Mouse (Mus musculus) v-Abl transformed pro-B cells (cell line): ENCODE results near the gene St5.

ENCODE experiments used
- in situ Hi-C, 2 experiments: fragments of 400-800 bp; cut with MboI; formaldehyde crosslinking; loops; one replicate each; pipeline ENCODE4 v1.15.1; 2025; ENCODE audit not compliant: unreplicated experiment in 2 of 2

St5 gene

DNA sequence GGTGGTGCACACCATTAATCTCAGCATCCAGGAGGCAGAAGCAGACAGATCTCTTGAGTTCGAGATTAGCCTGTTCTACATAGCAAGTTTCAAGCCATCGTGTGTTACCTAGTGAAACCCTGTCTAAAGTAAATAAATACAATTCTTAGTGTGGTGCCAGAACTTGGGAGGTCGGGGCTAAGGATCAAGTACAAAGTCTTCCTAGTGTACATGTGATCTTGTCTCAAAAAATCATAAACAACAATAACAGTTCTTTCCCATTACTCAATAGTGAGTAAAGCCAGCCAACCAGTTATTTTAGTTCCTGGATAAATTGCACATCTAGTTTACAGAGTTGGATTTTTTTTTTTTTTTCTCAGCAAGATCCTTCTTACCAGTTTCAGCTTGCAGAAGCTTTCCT, 1.1 kb upstream of the St5 start:
- in situ Hi-C loops = loop anchor here (10.0 to 25.0 kb wide), 5 partner anchors 380 to 1083 kb away; partner anchors contain the start of gene Adm (in 1 of the 2)

DNA sequence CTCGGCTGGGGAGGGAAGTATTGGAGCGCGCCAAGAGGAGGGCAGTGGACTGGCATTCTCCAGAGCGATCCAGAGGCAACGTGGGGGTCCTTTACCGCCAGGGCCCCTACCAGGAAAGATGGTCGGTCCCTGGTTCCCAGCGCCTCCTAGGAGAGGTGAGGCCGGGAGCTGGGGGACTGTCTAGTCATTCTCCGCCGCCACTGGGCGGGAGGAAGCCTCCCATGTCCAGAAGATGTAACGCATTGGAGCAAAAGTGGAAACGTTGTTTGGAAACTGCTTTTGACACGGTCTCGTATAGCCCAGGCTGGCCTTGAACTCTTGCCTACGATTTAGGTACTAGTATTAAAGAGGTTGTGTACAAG, 592 bp upstream of the St5 start:
- in situ Hi-C loops = loop anchor here (10.0 to 25.0 kb wide), 5 partner anchors 381 to 1083 kb away; partner anchors contain the start of gene Adm (in 1 of the 2)

DNA sequence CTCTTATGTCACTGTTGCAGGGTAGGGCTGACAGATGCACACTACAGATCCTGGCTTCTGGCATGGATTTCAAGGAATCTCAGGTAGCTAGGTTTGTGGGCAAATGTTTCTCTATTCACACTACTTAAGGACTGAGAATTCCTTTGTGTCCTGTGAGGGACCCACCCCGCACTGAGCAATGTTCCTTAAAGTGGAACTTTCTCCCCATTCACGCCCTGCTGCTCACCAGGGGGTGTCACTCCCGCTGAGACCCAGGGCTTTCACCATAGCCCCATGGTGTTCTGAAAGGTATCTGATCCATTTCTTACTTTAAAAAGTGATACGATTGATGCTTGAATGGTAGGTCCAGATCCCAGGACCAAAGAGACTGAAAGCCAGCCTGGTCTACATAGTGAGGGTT, 684 bp downstream of the St5 start:
- in situ Hi-C loops = loop anchor here (10.0 to 25.0 kb wide), 5 partner anchors 382 to 1085 kb away; partner anchors contain the start of gene Adm (in 1 of the 2)

DNA sequence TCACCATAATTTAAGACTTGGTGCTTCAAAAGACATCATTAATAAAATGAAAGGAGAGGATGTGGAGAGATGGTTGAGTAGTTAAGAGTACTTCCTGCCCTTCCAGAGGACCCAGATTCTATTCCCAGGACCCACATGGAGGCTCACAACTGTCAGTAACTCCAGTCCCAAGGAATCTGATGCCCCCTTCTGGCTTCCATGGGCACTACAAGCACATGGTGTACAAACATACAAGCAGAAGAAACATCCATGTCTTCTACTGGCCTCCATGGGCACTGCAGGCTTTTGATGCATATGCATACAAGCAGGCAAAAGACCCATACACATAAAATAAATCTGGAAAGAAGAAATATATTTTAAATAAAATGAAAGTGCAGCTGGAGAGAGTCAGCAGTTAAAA, 3.2 kb downstream of the St5 start:
- in situ Hi-C loops = loop anchor here (10.0 to 25.0 kb wide), 5 partner anchors 385 to 1087 kb away; partner anchors contain the start of gene Adm (in 1 of the 2)

DNA sequence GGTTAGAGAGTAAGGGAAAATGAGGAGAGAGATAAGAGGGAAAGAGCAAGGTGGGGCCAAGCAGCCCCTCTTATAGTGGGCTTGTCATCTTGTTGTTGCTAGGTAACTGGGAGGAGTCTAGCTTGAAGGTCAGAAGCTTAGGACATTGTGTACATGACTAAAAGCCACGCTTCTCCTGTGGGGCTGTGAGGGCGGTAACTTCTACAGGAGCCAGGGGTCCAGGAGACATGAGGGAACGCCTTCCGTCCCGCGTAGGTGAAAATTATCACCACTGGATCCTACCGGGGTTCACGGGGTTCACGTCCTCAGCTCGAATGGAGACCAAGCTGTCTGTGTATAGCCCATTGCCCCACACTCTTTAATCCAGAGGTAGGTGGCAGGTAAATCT, 8.1 kb downstream of the St5 start:
- in situ Hi-C loops = no loop called here

DNA sequence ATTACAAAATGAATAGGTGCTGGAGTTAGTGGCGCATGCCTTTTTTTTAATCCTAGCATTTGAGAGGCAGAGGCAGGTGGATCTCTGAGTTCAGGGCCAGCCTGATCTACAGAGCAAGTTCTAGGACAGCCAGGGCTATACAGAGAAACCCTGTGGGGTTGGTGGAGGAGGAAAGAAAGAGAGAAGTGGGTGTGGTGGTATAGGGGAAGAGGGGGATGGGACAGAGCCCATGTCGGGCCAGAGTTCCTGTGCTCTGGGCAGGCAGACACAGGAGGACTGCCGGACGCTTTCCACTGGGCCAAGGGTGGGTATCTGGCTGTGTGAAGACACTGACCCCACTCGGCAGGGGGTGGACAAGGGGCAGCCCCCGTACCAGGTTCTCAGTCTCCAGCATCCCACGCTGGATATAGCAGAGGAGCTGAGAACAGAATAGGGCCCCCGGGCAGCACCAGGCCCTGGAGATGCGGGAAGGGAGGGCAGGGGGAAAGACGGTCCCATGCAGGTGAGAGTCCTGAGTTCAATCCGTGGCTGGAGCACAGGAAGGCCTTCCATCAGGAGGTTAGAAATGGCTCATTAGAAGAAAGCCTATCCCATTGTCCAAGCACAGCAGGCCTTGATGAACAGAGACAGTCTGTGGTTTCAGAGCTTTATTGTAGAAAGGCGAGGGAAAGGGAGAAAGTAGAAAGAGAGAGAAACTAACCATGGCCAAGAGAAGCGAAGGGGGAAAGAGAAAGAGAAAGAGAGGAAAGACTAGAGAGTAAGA, 8.6 kb downstream of the St5 start:
- in situ Hi-C loops = no loop called here

DNA sequence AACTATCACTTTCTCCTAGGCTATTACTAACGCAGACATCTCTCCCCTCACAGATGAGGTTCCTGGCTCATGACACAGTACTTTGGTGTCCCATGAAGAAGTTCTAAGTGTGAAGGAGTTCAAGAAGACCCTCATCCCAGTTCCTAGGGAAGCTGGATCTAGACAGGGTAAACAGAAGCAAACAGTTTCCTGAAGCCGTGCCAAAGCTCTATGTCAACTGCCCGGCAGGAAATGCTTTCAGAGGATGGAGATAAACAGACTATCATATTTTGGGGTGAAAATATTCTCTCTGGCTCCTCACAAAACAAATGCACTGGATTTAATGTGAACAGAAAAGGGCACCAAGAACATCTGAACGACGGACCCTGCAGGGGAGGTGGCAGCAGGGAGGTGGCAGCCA, 12.4 kb downstream of the St5 start:
- in situ Hi-C loops = no loop called here

DNA sequence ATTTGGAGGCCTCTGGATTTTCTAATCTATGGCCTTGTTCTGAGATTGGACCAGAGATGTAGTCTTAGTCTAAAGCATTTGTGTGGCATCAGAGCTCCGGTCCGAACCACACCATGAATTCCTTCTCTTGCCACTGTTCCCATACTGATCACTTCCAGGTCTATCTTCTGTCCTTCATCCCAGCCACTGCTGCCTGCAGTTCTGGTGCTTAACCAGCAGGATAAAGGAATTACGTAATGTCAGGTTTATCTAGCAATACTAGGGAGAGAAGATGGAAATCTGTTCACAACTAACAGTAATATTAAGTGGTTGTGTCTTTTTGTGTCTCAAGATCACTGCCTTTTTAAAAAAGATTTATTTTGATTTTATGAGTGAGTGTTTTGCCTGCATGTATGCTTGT, 13.3 kb downstream of the St5 start:
- in situ Hi-C loops = no loop called here

DNA sequence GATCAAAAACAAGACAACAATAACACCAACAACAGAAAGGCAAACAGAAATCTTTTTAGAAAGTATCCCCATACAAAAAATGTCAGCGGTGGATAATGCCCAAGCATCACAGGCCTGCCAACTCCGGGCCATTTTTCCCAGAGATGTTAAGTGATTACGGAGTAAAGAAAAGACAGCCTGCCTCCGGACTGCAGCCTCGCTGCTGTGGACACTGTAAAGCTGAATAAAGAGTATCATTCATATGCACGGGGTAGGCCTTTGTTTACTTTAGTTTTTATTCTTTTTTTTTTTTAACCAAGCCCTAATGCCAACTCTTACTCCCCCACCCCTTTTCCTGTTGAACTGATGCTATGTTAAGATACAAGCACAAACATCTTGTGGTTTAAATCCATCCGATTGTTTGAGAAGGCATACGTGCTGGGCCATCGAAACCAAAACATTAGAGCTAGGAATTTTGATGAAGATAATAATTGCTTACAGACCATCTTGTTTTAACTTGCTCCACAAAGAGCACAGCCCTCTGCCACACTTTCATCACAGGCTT, 16.7 kb downstream of the St5 start:
- in situ Hi-C loops = loop anchor here in 1 of 2 experiments (10.0 kb wide), 1 partner anchor 152 kb away; no protein-coding TSS in a partner anchor

DNA sequence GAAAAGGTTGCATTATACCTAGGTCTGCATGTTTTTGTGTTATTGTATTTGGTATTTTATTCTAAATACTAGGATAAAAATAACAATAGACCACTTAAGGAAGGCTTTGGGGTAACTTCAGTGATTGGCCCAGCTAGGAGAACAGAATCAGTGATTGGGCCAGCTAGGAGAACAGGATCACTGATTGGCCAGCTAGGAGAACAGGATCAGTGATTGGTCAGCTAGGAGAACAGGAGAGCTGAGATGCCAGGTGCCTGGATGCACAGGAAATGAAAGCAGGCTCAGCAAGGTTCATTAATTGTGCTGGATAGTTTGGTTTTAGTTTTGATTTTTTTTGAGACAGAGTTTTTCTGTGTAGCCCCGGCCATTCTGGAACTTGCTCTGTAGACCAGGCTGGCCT, 22.5 kb downstream of the St5 start:
- in situ Hi-C loops = loop anchor here in 1 of 2 experiments (10.0 kb wide), 1 partner anchor 146 kb away; no protein-coding TSS in a partner anchor

DNA sequence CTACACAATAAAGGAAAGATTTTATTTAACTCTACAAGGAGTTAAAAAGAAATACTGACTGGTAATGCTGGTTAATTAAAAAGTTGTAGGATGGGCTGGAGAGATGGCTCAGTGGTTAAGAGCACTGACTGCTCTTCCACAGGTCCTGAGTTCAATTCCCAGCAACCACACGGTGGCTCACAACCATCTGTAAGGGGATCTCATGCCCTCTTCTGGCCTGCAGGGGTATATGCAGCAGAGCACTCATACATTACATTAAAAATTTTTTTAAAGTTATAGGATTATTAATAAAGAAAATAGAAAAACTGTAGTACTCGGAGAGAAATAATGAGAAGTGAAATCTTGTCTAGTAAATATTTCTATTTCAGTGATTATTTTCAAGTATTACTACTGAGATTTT, 23.1 kb downstream of the St5 start:
- in situ Hi-C loops = loop anchor here in 1 of 2 experiments (10.0 kb wide), 1 partner anchor 145 kb away; no protein-coding TSS in a partner anchor

DNA sequence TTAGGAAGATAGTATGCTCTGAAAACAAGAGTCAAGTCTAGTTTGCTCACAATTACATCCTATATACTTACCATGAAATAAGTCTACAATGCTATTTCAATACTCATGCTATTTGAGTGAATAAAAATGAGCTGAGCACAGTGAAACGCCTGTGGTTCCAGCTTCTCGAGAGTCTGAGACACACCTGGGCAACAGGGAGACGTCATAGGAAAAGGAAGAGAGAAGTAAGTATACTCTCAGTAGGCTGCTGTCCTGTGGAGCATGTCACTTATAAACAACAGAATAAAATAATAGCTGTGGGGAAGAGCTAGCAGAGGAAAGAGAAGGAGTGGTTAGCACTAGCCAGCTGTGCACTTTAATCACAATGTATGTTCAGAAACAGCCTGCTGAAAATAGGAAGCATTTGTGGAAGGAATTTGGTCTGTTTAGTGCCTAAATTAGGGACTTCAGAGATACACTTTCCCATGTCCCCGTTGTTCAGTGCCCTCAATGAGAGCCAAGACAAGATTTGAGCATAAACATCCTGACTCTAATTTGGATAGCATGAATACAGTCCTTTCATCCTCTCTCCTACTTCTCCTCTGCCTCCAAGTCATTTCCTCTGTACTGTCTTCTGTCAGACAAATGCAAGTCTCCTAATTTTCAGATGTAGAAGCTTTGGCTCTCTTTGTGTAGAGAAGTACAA, 28.3 kb downstream of the St5 start:
- in situ Hi-C loops = no loop called here

DNA sequence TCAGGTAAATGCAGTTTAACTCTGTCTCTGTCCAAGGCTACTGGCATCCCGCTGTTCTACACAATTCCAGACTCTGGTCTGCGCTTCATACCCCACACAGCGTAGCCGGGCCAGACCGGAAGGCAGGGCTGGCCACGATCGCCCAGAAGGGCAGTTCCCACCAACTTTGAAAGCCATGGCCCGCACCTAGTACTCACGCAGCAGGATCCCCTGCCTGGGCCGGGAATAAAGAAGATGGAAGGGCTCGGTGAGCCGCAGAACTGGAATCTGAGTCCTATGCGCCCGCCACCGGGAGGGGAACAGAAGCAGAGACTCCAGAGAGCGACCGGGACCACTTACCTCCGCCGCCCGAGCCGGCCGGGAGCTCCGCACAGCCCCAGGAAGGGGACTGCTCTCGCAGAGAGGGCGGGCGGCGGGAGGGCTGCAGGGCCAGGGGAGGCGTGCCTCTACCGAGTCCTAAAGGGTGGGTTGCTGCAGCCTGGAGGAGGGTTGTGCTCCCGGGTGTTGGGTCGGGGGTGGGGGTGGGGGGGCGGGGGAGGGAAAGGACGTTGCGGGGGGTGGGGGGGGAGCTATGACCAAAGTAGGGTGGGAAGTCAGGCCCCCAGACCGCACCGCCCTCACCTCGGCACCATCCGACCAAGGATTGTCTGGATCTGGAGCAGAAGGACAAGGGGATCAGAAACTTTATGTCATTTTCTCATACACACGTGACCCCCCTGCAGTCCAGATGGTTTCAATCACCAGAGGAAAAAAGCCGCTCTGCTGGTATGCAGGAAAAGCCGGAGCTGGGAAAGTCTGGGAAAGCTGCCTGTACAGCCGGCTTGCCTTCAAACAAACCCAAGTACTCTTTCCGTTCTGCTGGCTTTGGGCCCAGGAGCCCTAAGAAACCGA, 31.6 kb downstream of the St5 start:
- in situ Hi-C loops = no loop called here

DNA sequence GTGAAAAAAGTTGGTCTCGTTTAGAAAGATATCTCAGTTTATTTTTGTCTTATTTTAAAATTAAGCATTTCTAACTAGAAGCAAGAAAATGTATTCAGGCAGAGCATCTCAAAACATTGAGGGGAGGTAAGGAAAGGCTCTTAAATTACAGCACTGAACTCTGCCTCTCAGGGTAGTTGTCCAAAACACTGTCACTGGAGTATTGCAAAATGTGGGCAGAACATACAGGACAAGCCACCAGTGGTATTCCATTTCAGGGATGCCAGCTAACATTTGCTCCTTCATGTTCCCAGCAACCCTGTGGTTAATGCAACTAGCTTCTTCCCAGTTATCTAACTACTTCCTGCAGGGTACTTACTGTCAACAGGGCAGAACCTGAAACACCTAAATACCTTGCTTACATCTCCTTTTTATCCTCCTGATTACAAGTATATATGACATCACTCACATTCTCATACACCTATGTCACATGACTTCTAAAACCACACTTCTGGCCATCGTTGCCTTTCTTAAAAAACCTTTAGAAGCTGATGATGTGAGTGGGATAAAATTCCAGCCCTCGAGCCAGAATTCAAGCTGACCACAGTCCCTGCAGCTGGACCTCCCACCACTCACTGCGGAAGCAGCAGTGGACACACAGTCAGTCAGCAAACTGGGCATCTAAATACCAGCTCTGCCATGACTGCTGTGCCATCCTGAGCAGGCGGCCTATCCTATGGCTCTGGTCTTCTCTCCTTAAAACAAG, 33.8 kb downstream of the St5 start:
- in situ Hi-C loops = no loop called here

DNA sequence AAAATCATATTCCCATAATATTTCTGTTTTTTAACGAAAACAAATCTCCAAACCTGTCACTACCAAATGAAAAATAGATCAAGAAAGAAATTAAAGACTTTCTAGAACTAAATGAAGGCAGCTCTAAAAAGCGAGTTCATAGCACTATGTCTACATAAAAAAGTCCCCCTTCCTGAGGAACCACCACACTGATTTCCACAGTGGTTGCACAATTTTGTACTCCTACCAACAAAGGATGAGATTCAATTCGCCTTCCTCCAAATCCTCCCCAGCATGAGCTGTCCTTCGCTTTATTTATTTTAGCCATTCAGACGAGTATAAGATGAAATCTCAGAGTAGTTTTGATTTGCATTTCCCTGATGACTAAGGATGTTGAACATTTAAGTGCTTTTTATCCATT, 36.7 kb downstream of the St5 start:
- in situ Hi-C loops = no loop called here

DNA sequence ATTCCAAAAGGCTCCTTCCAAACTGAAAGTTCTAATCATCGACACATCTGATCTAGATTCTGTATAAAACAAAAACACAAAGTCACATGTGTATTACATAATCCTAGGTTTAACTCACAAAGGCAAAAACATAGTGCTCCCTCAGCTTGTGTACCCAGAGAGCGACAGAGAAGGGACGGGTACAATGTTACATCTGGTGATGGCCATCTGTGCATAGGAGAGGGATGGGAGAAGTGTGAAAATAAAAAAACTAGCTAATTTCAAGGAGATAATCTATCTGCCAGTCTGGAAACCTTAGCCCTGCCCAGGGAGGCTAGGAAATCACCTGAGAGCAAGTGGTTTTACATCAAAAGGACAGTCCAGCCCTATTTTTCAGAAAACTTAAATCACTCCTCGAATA, 40.8 kb downstream of the St5 start:
- in situ Hi-C loops = no loop called here

DNA sequence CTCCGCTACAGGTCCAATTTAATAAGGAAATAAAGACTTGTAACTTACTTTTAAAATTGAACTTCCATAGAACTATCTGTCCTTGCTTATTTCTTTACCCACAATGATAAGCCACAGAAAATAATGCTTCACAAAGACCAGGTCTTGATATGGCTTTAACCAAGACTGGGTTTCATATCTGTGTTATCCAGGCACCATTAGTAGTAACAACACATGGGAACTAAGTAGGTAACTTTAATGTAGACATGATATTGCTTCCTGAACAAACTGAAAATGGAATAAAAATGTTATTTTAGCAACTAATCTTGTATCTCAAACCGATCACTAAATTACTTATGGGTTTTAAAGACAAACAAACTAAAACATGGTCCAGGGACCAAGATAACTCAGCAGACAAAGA, 44.1 kb downstream of the St5 start:
- in situ Hi-C loops = no loop called here

DNA sequence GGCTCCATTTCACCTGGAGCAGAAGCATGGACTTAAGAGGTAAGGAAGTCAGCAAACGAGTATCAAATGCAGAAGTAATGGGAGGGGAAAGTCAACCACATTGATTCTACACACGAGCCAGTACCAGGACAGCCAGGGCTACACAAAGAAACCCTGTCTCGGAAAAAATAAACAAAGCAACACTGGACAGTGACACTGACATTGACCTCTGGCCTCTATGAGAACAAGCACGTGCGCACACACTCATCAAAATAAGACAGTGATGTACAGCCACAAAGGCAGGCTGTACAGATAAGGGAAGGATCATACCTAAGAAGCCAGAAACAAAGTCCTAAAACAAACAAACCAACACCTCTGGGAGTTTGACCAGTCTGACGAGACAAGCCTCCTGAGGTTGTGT, 45.5 kb downstream of the St5 start:
- in situ Hi-C loops = no loop called here

DNA sequence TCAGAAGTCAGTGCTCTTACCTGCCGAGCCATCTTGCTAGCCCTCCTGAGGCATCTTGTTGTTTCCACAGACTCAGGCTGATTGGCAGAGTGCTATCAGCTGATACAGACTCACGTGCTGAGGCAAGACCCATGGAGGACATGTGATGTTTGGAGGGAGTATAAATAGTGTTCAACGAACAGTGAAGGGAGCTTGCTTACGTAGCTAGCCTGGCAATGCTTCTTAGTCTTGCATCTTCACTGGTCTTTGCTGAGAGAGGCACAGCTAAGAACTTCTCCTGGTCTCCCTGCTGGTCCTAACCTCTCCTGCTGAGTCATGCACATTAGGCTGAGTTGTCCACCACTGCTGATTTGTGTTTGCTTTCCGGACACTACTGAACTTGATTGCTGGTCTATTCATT, 48.5 kb downstream of the St5 start:
- in situ Hi-C loops = no loop called here
